Mouse (Mus musculus) ovary, postnatal 14 days (tissue): ENCODE data around the gene Colgalt1.
A peak's percentile ranks its signal among the peaks of the same experiment; 100 is the strongest.

ENCODE experiments used
- DNase-seq: peaks from one replicate; pipeline ENCODE4 v3.0.0; 2022; ENCODE audit warnings: low spot score

Gene Colgalt1

DNA sequence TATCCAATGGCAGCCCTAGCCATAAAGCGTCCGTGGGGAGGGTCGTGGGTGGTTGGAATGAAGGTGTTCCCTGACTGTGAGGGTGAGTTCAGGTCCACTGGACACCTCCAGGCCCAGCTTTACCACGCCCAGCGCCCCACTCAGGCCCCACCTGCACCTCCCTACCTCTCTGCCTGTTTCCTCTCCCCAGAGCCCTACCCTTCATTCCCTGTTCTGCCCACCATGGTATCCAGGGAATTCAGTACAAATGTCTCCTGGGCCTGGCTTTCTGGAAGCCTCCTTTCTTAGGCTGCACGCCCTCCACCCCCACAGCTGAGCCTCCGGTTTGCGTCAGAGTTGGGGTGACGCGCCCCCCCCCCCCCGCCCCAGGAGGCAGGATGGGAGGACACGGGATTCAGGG is 59.4 kb downstream of the Colgalt1 start:
- DNase-seq = no peak

DNA sequence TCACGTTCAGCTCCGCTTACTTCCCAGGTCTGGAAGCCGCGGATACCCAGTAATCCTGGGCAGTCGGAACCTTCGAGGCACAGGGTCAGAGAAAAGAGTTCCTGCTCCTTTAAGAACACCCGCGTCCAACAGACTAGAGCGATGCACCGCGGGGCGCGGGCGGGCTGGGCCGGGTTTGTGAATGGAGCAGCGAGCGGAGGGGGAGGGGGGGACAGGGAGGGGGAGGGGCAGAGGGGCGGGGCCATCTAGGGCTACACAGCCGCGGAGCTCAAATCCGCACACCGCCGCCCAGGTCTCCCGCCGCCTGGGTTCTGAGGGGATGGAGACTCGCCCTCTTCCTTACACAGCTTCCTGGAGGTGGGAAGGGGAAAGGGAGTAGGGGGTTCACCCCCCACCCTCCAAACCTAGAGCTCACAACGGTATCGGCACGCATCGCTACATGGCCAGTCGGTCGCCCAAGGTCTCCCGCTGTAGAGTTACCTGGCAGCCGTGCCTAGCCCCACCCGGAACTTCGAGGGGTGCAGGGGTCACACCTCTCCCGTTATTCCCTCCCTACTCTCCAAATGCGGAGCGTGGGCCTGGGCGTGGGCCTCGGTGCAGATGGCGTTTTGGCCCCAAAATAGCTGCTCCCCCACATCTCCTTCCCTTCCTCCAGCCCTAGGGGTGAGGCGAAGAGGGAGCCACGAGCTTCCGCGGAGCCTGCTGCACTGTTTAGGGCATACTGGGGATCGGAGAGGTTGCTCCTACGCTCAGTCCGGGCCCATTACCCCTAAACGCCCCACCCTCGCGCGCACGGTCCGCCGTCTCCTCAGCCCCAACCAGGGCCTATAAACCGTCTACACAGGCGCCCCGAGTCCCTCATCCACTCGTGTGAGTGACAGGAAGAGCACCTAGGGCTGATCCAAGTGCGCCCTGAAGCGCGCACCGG is 60.1 kb downstream of the Colgalt1 start:
- DNase-seq = no peak

DNA sequence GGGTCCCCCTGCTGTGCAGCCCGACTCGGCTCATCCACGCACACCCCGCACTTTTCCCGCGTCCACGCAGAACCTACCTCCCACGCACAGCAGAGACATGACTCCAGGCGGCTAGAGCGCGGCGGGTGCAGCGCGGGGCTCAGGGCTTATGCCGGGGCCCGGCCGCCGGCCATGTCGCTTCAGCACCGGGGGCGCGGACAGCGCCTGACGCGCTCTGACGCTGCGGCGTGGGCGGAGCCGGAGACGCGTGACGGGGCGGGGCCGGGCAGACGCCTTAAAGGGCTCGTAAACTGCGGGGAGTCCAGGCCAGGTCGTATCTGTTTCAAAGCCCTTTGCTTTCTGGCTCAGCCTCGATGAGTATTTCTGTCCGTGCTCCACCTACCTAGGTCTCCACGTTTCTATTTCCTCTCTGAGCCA is 60.8 kb downstream of the Colgalt1 start, which contains the start of gene Unc13a:
Unc13a (minus strand) TSS at position 209 of the 417 bp plus-strand sequence.
- peak; percentile 94 for DNase-seq

DNA sequence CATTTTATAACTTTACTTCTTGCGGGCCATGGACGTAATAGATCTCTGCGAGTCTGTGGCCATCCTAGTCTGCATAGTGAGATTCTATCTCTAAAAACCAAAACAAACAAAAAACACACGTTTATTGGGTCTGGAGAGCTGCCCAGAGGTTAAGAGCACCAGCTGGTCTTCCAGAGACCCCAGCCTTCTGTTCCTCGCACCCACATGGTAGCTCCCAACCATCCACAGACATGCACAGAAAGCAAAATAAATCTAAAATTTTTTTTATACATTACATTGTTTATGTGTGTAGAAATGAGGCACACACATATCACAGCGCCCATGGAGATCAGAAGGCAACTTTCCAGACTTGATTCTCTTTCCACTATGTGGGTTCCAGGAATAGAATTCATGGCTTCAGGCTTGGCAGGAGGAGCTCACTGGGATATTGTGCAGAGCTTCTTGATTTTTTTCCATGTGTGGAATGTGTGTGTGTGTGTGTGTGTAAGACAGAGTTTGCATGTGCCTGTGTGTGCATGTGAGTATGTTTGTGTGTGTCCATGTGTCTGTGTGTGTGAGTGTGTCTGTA is 61.5 kb downstream of the Colgalt1 start:
- DNase-seq = no peak

DNA sequence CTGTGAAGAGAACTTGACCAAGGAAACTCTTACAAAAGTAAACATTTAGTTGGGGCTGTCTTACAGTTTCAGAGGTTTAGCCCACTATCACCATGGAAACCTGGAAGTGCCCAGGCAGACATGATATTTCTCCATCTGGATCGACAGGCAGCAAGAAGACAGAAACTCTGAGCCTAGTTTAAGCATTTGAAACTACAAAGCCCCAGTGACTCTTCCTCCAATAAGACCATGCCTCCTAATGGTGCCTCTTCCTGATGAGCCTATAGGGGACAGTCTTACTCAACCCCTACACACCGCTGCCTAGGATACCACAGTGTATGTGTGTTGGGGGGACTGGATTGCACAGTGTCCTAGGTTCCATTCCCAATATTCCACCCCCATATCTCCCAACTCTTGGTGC is 63.3 kb downstream of the Colgalt1 start:
- DNase-seq = no peak
